Mouse (Mus musculus): Measurements from ENCODE around the gene Prpf39.

- TF ChIP-seq POLR2A (IDR thresholded peaks at IDR 0.05; ENCODE audit: insufficient read length, low read depth) = no peak
- no peak for TF ChIP-seq SRF (IDR thresholded peaks at IDR 0.05; ENCODE audit: control insufficient read depth, insufficient read length, low read depth)
- no peak for TF ChIP-seq MYOG (IDR thresholded peaks at IDR 0.05; ENCODE audit: control insufficient read depth in 1 of 3, insufficient read depth in 1 of 3, insufficient read length in 2 of 3, low read depth in 2 of 3)
- no peak for TF ChIP-seq E2F4 (IDR thresholded peaks at IDR 0.05; ENCODE audit: insufficient read depth)
- no peak for TF ChIP-seq MAX (IDR thresholded peaks at IDR 0.05; ENCODE audit: low read depth)
- TF ChIP-seq TCF12 (IDR thresholded peaks at IDR 0.05; ENCODE audit: insufficient read depth, poor library complexity, severe bottlenecking) = no peak
- no peak for TF ChIP-seq CEBPB (IDR thresholded peaks at IDR 0.05; ENCODE audit: insufficient read depth, poor library complexity, severe bottlenecking)
Measured at GRCm38 (mm10) chr12:65022842-65023241, 13.3 kb upstream of the Prpf39 start.
